8 mouse cellular contexts compared by ENCODE assay signal in genomic region chr6:145250820-145251219, GRCm38 (mm10). TPM values are rescaled to one million over a fixed set of nuclear protein-coding genes. Genes with fewer than 3 reads are reported as not detected.
DNase-seq lines count a peak whose midpoint lies in the region; ATAC-seq and TF ChIP-seq lines count a peak whose summit lies in the region.

No protein-coding gene starts in this region.

- peak overlapping the region; percentile 37 to 90 (median 70) for H3K4me3 ChIP-seq in CH12.LX (replicated peaks in 1 of 3; ENCODE audit: low read depth in 2 of 3, low read length in 2 of 3, poor library complexity in 1 of 3)
- H3K4me3 ChIP-seq in forebrain, embryonic 16.5 days (replicated peaks; ENCODE audit: low read length), result peak overlapping the region; percentile 93

- no peak for TF ChIP-seq CTCF in CH12.LX (conservative IDR thresholded peaks at IDR 0.05 in 1 of 2, IDR thresholded peaks at IDR 0.05 in 1 of 2; ENCODE audit: low read depth in 2 of 2, low read length in 2 of 2)

- in situ Hi-C loops in CH12.LX (cut with MboI; ENCODE audit: low pct_ligation_motif_present, low pct_unique_long_range_greater_than_20kb, low sequenced_read_pairs), result no loop called here

- no peak for TF ChIP-seq RAD21 in CH12.LX (IDR thresholded peaks at IDR 0.05; ENCODE audit: low read depth, low read length)

- H3K4me1 ChIP-seq in CH12.LX (ENCODE audit: control insufficient read depth in 1 of 2, insufficient read depth in 2 of 2), result peaks cover 8 to 21% of the 10 kb centered on the region in 2 experiments; a peak in 3 of 4 replicates
- peaks cover 14% of the 10 kb centered on the region for H3K4me1 ChIP-seq in forebrain, embryonic 16.5 days (replicated peaks; ENCODE audit: control insufficient read depth, insufficient read depth, low read length)

- dilution Hi-C loops in CH12.LX (cut with MboI; ENCODE audit: extremely low pct_ligation_motif_present, extremely low pct_unique_long_range_greater_than_20kb, low sequenced_read_pairs), result no loop called here

- H3K9ac ChIP-seq in CH12.LX (ENCODE audit: insufficient read depth, low read depth), result peak overlapping the region; percentile 26
- peak overlapping the region; percentile 90 for H3K9ac ChIP-seq in forebrain, embryonic 16.5 days (replicated peaks; ENCODE audit: low read depth, low read length)

- no peak for TF ChIP-seq POLR2A in CH12.LX (IDR thresholded peaks at IDR 0.05; ENCODE audit: low read depth, low read length)

- ATAC-seq in forebrain, embryonic 16.5 days, result peak; percentile 23
- ATAC-seq in megakaryocyte progenitor cell, adult 5-6 weeks (replicated peaks; ENCODE audit: poor library complexity), result 0 out of 2 replicates have a peak, but pooled peaks have one; percentile 2

- peaks cover 0 to 13% of the 10 kb centered on the region in 2 experiments for H3K36me3 ChIP-seq in CH12.LX (replicated peaks in 1 of 2; ENCODE audit: control insufficient read depth in 1 of 2, insufficient read depth in 1 of 2, low read length in 1 of 2)
- H3K36me3 ChIP-seq in forebrain, embryonic 16.5 days (ENCODE audit: control insufficient read depth, insufficient read depth), result 0 out of 2 replicates have a peak, but pooled peaks cover 2% of the 10 kb centered on the region

- H3K9me3 ChIP-seq in CH12.LX (replicated peaks; ENCODE audit: low read length), result no peaks in the 10 kb centered on the region
- no peaks in the 10 kb centered on the region for H3K9me3 ChIP-seq in forebrain, embryonic 16.5 days (ENCODE audit: control insufficient read depth, low read length)

- WGBS in forebrain, embryonic 16.5 days, result 10% methylated on average over 16 of the region's 16 CpGs

- DNase-seq in cerebellum, postnatal 10 days, result peak; percentile 71 to 76
- no peak for DNase-seq in cerebellum, adult 8-10 months
- no peak for DNase-seq in CH12.LX (ENCODE audit: extremely low read depth)
- DNase-seq in layer of hippocampus, adult 9-11 months, result peak; percentile 23
- DNase-seq in c-Kit-positive CD71-positive TER-119-positive erythroid progenitor cells, embryonic 14.5 days (ENCODE audit: low spot score), result no peak
- DNase-seq in spleen, adult 12 weeks (ENCODE audit: low spot score), result no peak

- no peak for TF ChIP-seq EP300 in CH12.LX (IDR thresholded peaks at IDR 0.05; ENCODE audit: low read length)

- peak overlapping the region; percentile 55 for H3K4me2 ChIP-seq in CH12.LX (ENCODE audit: insufficient read depth, low read depth, poor library complexity, severe bottlenecking)
- peak overlapping the region; percentile 74 for H3K4me2 ChIP-seq in forebrain, embryonic 16.5 days (ENCODE audit: low read length)

- no peak overlapping the region for H3K27ac ChIP-seq in CH12.LX (ENCODE audit: insufficient read depth, low read depth)
- peak overlapping the region; percentile 84 for H3K27ac ChIP-seq in forebrain, embryonic 16.5 days (ENCODE audit: low read length)

- H3K79me2 ChIP-seq in CH12.LX (replicated peaks; ENCODE audit: control insufficient read depth, extremely low read depth, insufficient read depth, poor library complexity, severe bottlenecking), result peaks cover 19% of the 10 kb centered on the region

- peaks cover 12% of the 10 kb centered on the region for H3K27me3 ChIP-seq in CH12.LX (replicated peaks)
- no peaks in the 10 kb centered on the region for H3K27me3 ChIP-seq in forebrain, embryonic 16.5 days (replicated peaks; ENCODE audit: control insufficient read depth, insufficient read depth, low read length)

TF ChIP-seq in CH12.LX, 34 proteins besides CTCF, POLR2A, EP300 and RAD21:
- no peak for TF ChIP-seq GABPA (IDR thresholded peaks at IDR 0.05; ENCODE audit: insufficient replicate concordance, low read depth, low read length)
- no peak for TF ChIP-seq ETS1 (conservative IDR thresholded peaks at IDR 0.05; ENCODE audit: low read depth, low read length)

RNA-seq across cellular contexts. Expression of gene Kras, which starts 0.8 kb away (rescaled TPM):
- 5.9 and 7.6 TPM in 2 replicates for total RNA-seq in CH12.LX (2012; rRNA removed)
- total RNA-seq in CH12.LX (2014; rRNA removed), result 18.8 and 22.3 TPM in 2 replicates
- 32.8 and 44.6 TPM in 2 replicates for polyA plus RNA-seq in CH12.LX (2012; ENCODE audit: insufficient read length, low read depth)
- polyA plus RNA-seq in forebrain, embryonic 16.5 days (2015; fragmentation: Nextera tagmentation; extraction: Ambion mirVana), result 127 and 130 TPM in 2 replicates
- total RNA-seq in megakaryocyte progenitor cell, adult 5-6 weeks (2015), result 48.7 and 49.4 TPM in 2 replicates
- total RNA-seq in megakaryocyte progenitor cell, adult 5-6 weeks (2017), result 11.7 and 21.0 TPM in 2 replicates

RNA-seq across cellular contexts. Expression of gene Etfrf1, which starts 39.9 kb away (rescaled TPM):
- total RNA-seq in CH12.LX (2012; rRNA removed), result 10.8 and 11.6 TPM in 2 replicates
- 29.9 and 35.7 TPM in 2 replicates for total RNA-seq in CH12.LX (2014; rRNA removed)
- polyA plus RNA-seq in CH12.LX (2012; ENCODE audit: insufficient read length, low read depth), result 20.2 and 21.9 TPM in 2 replicates
- 24.3 and 25.9 TPM in 2 replicates for polyA plus RNA-seq in forebrain, embryonic 16.5 days (2015; fragmentation: Nextera tagmentation; extraction: Ambion mirVana)
- 20.7 and 21.9 TPM in 2 replicates for total RNA-seq in megakaryocyte progenitor cell, adult 5-6 weeks (2015)
- 18.0 and 23.0 TPM in 2 replicates for total RNA-seq in megakaryocyte progenitor cell, adult 5-6 weeks (2017)

RNA-seq across cellular contexts. Expression of gene Casc1, which starts 40.0 kb away (rescaled TPM):
- total RNA-seq in CH12.LX (2012; rRNA removed) (0.21 and 0.25 TPM in 2 replicates), CH12.LX (2014; rRNA removed) (0.21 and 0.30 TPM in 2 replicates)
- 0.33 and 0.41 TPM in 2 replicates for polyA plus RNA-seq in CH12.LX (2012; ENCODE audit: insufficient read length, low read depth)
- 0.71 and 0.81 TPM in 2 replicates for polyA plus RNA-seq in forebrain, embryonic 16.5 days (2015; fragmentation: Nextera tagmentation; extraction: Ambion mirVana)
- total RNA-seq in megakaryocyte progenitor cell, adult 5-6 weeks (2015), result 0.15 and 0.32 TPM in 2 replicates
- 0.04 and 0.47 TPM in 2 replicates for total RNA-seq in megakaryocyte progenitor cell, adult 5-6 weeks (2017)

Comparison
In these comparisons a context has a peak if more than half of its experiments do, and no peak if none do; other contexts are left out.
1. DNase-seq: peak in cerebellum, postnatal 10 days (2 of 2) and layer of hippocampus, adult 9-11 months (single experiment); none in cerebellum, adult 8-10 months (single experiment), CH12.LX (single experiment), c-Kit-positive CD71-positive TER-119-positive erythroid progenitor cells, embryonic 14.5 days (single experiment) and spleen, adult 12 weeks (single experiment).